Mouse (Mus musculus): ENCODE data around the gene Larp7. TPM values are rescaled to one million over a fixed set of nuclear protein-coding genes. Genes with fewer than 3 reads are reported as not detected.

The Larp7 gene
- 11.8 and 20.3 TPM in 2 replicates for polyA plus RNA-seq (2012; ENCODE audit: low replicate concordance)

DNA sequence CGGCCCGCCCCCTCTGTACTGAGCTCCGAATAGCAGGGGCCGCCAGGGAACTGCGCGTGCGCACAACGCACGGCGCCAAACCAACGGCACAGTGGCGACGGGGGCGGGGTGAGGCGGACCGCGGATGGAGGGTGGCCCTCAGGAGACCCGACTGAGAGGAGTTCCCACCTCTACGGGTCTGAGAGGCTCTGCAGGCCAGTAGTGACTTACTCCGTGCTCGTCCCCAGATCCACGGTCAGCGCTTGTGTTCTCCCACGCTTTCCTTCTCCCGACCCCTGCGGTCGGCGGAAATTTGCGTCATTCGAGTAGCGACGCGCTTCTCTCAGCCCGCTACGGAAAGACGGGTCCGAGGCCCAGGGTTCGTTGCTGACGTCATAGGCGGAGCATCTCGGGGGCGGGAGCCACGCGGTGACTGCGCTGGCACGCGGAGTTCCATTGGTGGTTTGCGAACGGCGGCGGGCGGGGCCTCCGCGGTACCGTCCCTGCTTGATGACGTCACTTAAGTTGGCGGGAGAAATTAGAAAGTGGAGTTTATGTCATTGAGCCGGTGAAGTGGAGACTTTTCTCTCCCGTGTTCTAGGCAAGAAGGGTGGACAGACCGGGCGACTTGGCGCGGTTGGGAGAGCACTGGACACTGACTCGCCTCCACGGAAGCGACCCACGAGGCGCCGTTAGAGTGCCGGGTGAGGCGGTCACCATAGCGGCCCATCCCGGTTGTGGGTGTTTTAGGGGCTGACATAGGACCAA lies at the start of gene Larp7, which contains the start of gene Zgrf1:
Gene Larp7, minus strand, starts transcription at position 377 of the 747 bp plus-strand sequence.
Gene Zgrf1, plus strand, starts transcription at position 517 of the 747 bp plus-strand sequence.

GRCm38 (mm10) chr3:127498742-127499400 lies 54.3 kb downstream of the Larp7 start, which contains the start of gene Ank2:
TSS of gene Ank2 (minus strand) at chr3:127499350.

Other genes starting within 250 kb of the Larp7 start
- gene Ank2, start 54.0 kb downstream of the Larp7 start, polyA plus RNA-seq (2012; ENCODE audit: low replicate concordance) = 2.8 and 3.6 TPM in 2 replicates
- gene Zgrf1, start 140 bp upstream of the Larp7 start, polyA plus RNA-seq (2012; ENCODE audit: low replicate concordance) = 0.48 and 2.2 TPM in 2 replicates
- not detected in 2 replicates for gene Neurog2, start 79.8 kb upstream of the Larp7 start, polyA plus RNA-seq (2012; ENCODE audit: low replicate concordance)
- 0.24 and 0.38 TPM in 2 replicates for gene Alpk1, start 227.2 kb upstream of the Larp7 start, polyA plus RNA-seq (2012; ENCODE audit: low replicate concordance)
- gene Tifa, start 236.5 kb upstream of the Larp7 start, polyA plus RNA-seq (2012; ENCODE audit: low replicate concordance) = 68.3 and 80.1 TPM in 2 replicates